Mouse (Mus musculus) right cerebral cortex, postnatal 4 days (tissue): Measurements from ENCODE around the gene Ret.

Experiments
- DNase-seq: peaks from one replicate; pipeline ENCODE4 v3.0.0-alpha.2; 2022

Ret gene

DNA sequence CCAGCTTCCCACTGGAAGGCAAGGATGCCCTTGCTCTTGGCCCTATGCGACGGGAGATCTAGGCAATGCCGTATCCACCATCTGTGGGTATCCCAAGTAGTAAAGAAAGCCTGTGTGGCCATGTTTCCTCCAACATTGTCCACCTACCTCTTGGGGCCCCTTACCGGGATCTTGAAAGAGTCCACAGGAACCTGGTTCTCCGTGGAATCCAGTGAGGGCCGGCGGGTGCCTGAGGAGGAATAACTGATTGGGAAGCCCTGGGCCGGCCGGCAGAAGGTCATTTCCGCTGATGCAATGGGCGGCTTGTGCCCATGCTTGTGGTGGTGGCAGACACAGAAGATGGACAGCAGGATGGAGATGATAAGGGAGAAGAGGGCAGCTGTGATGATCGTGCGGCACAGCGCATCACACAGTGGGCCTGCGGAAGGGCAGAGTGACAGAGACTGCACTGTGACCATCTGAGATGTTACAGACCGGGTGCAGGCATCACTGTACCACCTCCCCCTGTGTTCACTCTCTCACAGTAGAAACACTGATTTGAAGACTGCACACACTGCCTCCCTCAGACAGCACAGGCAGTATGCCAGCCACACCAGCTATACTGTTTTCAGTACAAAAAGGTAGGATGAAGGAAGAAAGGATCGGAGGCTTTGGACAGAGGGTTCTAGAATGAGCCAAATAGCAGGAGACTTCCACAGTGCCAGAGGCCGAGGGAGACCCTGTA is 24.1 kb downstream of the Ret start:
- no peak for DNase-seq

DNA sequence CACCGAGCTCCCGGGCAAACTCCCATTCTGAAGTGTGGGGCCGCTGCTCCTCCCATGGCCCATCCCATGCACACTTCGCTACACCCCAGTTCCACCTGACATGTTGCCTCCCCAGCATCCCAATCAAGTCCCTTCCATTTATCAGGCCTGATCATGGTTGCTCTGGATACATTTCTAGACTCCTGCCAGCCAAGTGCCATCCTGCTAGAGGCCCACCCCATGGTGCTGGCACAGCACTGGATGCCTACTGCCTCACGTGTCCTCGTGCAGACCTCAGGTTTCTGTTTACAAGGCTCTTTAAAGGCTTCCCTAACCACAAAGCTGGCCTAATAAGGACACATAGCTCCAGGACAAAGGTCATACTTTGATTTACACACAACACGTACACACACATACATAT is 26.1 kb downstream of the Ret start:
- DNase-seq: no peak

DNA sequence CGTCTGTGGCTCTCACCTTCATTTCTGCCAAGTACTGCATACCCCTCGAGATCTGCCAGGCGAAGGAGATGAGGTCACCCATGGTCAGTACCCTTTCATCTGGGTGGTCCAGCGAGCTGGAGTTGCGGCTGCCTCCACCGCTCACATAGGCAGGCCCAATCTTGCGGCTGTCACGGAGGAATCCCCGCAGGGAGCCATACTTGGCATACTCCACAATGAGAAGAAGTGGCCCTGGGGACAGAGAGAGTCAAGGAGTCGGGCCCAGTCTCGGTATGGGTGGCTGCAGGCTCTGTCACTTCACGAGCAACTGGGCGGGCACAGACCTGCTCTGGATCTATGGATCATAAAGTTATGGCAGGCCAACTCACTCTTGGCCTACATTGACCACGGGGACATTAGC is 29.4 kb downstream of the Ret start:
- no peak for DNase-seq

DNA sequence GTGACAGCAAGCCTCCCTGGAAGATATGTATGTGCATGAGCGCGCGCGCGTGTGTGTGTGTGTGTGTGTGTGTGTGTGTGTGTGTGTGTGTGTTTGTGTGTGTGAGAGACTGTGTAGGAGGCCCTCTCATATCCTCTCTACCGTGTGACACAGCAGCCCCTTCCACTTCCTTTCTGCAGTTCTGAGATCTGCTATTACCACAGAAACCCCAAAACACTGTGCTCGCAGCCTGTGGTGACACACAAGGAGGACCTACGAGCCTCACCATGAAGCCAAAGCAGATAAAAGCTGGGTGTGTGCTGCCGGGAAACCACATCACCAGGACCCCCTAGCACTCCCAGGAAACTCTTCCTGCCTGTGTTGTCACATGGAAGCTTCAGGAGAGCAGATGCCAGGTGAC is 30.5 kb downstream of the Ret start:
- DNase-seq: no peak

DNA sequence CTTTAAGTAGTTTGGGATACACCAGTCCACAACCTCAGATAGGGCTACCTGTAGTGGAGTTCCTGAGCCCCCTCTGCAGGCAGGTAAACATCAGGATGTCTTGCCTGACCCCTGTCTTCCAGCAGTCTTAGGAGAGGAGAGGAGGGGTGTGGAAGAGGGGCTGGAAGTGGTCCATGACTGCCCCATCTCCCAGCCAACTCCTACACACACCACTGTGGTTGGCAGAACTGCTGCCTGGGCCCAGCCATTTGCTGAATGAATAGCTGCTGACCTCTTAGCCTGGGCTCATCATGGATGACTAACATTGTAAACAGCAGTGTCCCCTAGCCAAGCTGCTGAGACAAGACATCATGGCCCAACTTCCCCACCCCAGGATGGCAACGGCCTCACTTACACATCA is 32.0 kb downstream of the Ret start:
- no peak for DNase-seq

DNA sequence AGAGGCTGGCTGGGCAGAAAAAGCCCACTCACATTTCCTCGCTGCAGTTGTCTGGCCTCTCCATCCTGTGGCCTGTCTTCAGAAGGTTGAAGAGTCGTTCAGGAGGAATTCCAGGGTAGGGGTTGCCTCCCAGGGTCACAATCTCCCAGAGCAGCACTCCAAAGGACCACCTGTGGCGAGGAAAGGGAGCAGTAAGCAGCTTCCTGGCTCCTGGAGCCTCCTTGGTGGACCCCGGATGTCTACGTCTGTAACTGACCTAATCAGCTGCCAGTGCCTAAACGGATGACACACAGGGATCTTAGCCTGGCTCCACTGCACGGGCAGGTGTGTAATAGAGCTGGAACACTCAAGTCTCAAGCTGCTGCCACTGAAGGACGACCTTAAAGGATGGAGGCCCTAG is 32.8 kb downstream of the Ret start:
- no peak for DNase-seq

DNA sequence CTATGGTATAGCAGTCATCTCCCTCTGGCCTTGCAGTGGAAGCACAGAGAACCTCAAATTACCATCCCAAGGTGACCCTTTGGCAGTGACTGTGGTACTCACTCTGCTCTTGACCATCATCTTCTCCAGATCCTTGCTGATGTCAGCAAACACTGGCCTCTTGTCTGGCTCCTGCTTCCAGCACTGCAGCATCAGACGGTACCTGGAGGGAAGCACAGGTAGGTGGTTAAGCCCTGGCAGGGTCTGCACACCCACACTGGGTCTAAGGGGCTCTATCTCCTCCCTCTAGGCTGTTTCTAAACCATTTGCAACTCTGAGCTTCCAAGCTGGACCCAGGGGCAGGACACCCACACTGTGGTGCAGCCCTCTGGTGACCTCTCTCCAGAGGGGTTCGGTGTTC is 34.4 kb downstream of the Ret start:
- DNase-seq: no peak

DNA sequence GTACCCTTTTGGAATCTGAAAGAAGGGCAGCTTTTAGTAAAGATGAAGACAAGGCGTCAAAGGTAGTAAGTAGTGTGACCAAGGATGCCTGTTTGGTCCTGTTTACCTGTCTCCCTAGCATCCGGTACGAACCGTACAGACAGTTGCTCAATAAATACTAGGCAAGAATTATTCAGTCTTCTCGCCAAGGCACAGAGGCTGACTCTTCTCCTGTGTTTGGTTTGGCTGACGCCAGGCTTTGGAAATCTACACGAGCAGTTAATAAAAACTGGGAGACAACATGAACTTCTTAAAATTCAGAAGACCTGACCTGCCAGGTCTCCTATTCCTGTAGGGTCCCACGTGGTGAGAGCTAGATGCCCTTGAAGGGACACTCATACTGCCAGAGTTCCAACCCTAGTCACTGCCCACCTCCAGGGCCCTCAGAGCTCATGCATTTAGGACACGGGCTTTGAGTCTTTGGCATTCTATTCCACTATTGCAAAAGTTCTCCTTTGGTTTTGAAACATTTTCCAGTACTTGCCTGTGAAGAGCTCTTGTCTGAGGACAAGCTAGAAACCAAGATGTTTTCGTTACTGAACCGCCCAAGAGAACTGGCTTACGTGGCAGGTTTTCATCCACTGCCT is 34.9 kb downstream of the Ret start:
- no peak for DNase-seq

DNA sequence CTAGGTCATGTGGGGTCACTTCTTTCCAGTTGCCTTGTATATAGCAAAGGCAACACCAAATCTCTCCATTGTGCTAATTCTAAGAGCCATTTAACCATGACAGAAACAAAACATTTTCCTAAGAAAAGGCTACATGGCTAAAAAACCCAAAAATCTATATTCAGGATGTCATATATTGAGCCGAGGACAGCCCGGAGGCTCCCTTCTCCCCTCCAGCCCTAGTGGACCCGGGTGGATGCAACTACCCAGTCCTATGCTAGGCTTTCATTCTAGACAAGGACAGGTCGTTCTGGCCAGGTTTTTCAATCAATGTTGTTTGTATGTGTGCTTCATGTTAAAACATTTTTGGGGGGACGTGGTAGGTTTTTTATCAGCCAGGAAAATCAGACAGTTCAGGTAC is 44.4 kb downstream of the Ret start:
- DNase-seq: no peak

DNA sequence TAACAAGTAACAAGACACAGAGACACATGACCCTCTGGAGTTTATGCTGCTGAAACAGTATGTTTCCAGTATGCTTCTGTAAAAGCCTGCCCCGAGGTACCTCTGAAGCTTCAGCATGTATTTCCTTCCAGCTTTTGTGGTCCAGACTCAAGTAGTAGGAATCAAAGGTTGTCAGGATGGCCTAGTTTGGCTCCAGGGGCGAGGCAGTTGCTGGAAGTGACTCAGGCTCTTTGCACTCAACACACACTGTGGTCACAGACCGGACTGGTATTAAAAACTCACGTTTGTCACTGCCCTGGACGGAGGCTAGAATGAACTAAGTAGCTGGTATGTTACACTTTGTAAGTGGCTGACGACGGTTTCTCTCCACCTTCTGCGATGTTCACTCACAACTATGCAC is 46.5 kb downstream of the Ret start:
- no peak for DNase-seq

DNA sequence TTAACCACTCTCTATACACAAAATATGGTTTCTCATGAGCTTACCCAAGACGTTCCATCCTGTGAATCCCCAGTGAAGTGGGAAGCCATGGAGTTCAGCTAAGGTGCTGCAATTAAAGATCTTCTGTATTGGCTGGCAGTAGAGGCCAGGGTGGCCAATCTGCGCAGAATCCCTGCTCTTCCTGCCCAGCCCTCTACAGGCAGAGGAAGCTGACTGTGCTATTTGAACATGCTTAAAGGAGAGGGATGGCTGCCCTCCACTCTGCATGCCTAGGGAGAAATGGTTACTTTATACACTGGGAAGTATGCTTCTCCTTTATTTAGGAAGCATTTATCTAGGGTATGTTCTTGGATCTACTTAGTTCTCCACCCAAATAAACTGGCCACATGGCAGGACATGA is 47.0 kb downstream of the Ret start:
- no peak for DNase-seq

DNA sequence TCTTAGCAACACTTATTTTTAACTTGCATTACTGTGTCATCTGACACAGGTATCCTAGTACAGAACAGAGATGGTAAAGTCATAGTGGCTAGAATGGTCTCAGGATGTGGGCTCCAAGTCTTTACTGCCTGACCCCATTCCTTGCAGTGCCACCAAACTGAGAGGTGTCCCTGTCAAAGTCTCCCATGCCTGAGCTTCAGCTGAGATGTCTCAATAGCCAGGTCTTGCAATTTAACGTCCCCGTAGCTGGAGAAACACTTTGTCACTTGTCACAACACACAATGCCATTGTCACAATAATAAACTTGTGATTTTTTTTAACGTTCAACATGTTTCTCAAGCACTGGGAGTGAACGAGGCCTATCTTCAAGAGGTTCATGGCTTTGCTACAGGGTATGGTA is 47.4 kb downstream of the Ret start:
- DNase-seq: no peak

DNA sequence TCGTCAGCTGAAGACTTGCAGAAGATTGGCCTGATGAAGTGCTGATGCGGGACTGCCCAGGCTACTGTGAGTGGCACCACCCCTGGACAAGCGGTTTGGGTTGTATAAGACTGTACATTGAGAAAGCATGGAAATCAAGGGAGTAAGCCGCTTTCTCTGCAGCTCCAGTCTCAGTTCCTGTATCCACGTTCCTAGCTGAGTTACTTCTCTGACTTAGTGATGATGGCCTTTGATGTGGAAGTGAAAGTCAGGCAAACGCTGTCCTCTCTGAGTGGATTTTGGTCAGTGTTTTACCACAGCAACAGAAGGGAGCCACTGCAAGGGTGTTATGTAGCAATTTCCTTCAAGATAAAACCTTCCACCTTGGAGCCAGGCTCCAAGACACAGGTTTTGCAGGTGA is 56.6 kb downstream of the Ret start:
- DNase-seq: no peak

DNA sequence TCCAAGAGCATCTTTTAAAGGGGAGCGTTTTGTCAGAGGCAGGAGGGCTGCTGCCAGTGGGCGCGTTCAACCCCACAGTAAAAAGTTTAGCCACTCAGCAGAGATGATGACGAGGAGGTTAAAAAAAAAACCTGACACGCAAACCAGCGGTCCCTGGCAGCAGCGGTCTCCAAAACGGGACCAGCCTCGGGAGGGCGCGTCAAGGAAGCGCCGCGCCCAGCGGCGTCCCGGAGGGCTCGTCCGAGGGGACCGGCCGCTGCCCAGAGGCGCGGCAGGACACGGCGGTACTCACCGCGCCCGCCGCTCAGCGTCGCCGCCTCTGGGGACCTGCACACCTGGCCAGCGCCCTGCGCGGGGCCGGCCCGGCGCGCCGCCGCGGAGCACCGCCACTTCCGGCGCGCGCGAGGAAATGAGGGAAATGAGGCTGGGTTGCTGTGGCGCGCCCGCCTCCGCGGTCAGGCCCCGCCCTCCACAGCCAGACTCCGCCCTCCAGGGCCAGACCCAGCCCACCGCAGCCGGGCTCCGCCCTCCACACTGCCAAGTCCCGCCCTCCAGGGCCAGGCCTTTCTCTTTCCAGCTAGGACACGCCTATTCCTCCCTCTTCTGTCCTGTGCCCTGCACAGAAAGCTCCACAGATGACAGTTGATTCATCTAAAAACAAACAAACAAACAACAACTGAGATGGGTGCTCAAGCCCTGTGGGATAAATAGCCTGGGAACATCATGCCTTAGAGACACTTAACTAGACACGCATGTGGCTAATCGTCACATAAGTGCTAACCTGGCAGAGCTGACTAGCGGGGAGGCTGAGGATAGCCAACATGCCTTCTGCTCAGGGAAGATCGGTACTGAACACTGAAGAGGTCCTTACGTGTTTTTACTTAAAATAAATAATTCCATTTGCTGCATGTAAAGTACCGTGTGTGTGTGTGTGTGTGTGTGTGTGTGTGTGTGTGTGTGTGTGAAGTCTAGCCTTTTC is 58.5 kb downstream of the Ret start, which contains the start of gene Csgalnact2:
Csgalnact2 (minus strand) TSS at position 410 of the 979 bp plus-strand sequence.
- DNase-seq: peak; percentile 86

DNA sequence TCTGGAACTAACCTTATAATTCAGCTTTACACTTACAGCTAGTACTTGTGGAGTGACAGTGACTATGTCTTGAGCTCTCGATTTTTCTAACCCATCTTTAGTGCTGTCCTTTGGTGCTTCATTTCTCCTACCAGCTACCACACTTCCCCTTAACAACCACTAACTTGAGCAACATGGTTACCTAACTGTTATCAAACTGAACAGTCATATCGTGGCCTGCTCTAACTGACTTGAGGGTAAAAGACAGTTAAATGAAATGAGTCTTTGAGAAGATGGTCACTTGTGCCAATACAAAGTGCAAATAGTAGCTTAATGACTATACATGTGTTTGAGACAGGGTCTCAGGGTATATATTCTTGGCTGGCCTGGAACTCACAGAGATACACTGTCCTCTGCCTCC is 60.4 kb downstream of the Ret start:
- DNase-seq: no peak

DNA sequence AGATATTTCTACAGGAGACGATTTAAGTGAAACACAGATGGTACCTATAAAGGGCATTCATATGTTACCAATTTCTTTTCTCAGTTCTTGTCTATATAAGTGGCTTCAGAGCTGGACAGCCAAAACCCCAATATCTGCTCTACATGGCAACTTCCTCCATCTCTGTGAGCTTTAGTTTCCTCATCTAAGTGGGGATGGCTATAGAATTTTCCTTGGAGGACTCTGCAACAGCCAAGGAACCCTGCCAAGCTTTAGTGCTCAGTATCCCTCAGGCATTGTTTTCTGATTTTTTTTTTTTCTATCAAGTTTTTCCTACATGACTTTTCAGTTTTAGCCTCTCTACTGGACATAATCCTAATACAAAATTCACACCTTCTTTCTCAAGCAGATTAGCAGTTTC is 63.1 kb downstream of the Ret start:
- no peak for DNase-seq

DNA sequence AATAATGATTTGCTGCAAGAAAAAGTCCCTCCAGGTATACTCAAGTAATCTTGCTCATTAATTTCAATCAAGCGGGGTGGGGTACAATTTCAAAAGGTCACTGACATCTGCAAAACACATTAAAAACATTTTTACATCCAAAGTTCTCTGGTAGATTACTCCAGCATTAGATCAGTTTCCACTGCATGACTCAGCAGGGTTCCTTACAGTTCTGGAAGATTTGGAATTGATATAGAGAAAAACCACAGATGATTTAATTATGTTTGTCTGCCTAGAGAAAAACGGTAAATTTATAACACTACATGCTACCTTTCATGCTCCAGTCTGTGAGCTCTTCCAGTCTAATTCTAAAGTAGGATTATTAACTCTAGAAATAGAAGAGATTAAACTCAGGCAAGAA is 67.5 kb downstream of the Ret start:
- DNase-seq: no peak

DNA sequence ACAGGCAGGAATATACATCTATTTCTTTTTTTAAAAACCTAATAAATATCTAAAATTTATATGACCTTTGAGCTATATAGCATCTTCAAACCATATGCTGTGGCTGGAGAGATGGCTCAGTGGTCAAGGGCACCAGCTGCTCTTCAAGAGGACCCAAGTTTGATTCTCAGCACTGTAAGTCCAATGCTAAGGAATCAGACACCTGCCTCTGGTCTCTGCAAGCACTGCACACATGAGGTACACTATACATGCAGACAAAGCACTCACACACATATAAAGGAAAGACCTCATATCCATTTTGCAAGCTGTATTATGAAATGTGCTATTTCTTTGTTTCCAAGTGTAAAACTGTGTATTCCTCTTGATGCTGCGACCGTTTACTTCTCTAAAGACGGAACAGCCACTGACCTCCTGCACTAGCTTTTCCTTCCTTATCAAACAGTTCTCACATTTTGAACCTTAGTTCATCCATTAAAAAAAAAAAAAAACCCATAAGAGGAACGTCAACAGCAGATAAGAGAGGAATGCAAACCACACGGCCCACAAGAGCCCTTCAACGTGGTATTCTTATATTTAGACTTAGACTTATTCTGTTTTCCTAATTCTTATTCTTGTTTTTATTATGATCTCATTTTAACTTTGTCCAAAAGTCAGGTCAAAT is 69.6 kb downstream of the Ret start:
- no peak for DNase-seq

DNA sequence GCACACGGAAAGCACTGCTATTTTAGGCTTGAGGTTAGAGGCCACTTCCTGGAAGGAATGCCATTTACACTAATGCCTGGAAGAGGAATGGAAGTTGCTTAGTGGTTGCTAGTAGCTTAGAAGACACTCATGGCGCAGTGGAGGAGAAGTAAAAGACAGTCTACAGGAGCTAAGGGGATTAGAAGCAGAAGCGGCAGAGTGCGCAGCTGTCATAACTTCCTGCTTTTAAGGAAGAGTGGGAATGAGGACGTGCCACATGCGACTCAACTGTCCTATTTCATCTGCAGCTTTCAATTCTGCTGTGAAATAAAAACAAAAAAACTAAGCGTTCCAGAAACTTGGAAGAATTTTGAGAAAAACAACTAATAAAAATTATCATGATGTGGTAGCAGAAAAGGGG is 70.3 kb downstream of the Ret start:
- DNase-seq: no peak

DNA sequence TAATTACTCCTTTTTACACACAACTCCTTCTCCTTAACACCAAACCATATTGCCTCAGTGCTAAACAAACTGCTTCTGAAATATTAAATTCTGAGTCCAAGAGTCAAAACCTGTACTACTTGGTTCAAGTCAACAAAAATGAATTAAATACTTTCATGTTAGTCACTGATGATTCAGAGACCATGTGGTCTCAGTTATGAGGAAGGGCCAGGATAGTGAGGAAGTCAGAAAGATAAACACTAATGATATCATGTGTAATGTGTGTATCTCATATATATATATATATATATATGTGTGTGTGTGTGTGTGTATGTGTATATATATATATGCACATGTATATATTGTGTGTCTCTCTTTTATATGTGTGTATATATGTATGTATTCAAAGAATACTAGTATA is 70.9 kb downstream of the Ret start:
- no peak for DNase-seq

DNA sequence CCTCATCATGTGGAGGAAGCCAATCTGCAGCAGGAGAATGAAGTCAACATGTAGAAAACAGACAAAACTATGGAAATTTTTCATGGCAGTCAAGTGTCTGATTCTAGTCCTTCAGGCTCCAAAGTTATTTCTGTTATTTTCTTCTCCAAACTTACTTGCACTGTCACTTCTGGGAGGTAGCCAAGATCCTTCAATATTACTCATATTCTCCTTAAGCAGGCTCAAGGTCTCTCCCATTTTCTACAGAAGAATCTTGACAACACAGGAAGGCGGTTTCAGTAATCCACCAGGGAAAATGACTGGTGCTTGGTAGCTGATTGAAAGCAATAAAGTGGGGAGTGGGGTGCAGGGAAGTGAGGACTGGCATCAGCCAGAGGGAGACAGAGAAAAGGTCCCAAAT is 74.8 kb downstream of the Ret start:
- no peak for DNase-seq

DNA sequence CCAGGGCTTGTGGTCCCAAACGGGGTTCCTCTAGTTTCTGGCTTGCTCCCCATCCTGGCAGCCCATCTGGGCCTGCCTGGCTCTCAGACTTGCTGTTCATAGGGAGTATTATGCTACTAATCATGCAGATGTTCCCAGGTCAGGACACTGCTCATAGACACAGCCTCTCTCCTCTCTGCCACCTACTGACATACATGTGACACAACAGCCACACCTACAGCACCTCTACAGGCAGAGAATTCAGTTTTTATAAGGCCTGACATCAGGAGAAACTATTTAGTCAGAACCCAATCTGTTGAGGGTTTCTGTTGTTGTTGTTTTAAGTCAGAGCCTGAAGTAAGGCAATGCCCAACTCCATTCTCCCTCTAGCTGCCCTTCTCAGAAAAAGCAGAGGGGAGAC is 85.7 kb downstream of the Ret start:
- DNase-seq: no peak
